Mouse (Mus musculus) cerebellum, adult 2 months (tissue): Measurements from ENCODE around the gene Rasgef1b.

ENCODE experiments used
- CTCF ChIP-seq: fragments of 200-500 bp; IDR thresholded peaks from 2 replicates; pipeline ENCODE4 v1.5.1; 2011; ENCODE audit warnings: low read depth, mild to moderate bottlenecking, control low read depth, low read length, moderate library complexity, borderline replicate concordance; ENCODE audit not compliant: insufficient read depth
- POLR2A ChIP-seq: fragments of 200-500 bp; IDR thresholded peaks from 2 replicates; pipeline ENCODE4 v1.6.1; 2011; ENCODE audit warnings: low read length, control low read depth, borderline replicate concordance; ENCODE audit not compliant: insufficient read depth

- TF ChIP-seq CTCF (no peak), POLR2A (no peak)
Observed at GRCm38 (mm10) chr5:99236431-99236830, 492.4 kb downstream of the Rasgef1b start.
